Mouse (Mus musculus) ES-E14 (cell line): ENCODE results near the gene Dpf1. TPM values are rescaled to one million over a fixed set of nuclear protein-coding genes. Genes with fewer than 3 reads are reported as not detected.
A peak's percentile ranks its signal among the peaks of the same experiment; 100 is the strongest.

Experiments
- DNase-seq: peaks from one replicate; pipeline ENCODE4 v3.0.0-alpha.2; 2013; ENCODE audit warnings: low read depth, low spot score
- H3K27ac ChIP-seq: 2 replicates; pipeline ENCODE4 v1.5.1; 2012; ENCODE audit warnings: low read depth, mild to moderate bottlenecking, low read length, moderate library complexity, mixed read lengths; ENCODE audit not compliant: poor library complexity, insufficient read depth, severe bottlenecking
- H3K36me3 ChIP-seq: 2 replicates; pipeline ENCODE4 v1.6.1; 2012; ENCODE audit warnings: mild to moderate bottlenecking, low read length, moderate library complexity, mixed read lengths; ENCODE audit not compliant: control insufficient read depth, poor library complexity, insufficient read depth, severe bottlenecking
- H3K4me1 ChIP-seq, 2 experiments: fragments of 150-350 bp in 1 of 2; sonication (generic) in 1 of 2; 2 replicates each; pipeline ENCODE4 v1.6.1; 2012; ENCODE audit warnings: low read length in 2 of 2, mild to moderate bottlenecking in 1 of 2, mixed read lengths in 1 of 2; ENCODE audit not compliant: control insufficient read depth in 2 of 2, insufficient read depth in 2 of 2, poor library complexity in 1 of 2
- H3K4me3 ChIP-seq, 2 experiments: fragments of 150-350 bp in 1 of 2; sonication (generic) in 1 of 2; 2 replicates each; pipeline ENCODE4 v1.5.1; 2012; ENCODE audit warnings: low read length in 2 of 2, low read depth in 1 of 2, mild to moderate bottlenecking in 1 of 2, mixed read lengths in 1 of 2; ENCODE audit not compliant: insufficient read depth in 1 of 2, poor library complexity in 1 of 2, severe bottlenecking in 1 of 2
- H3K9ac ChIP-seq: 2 replicates; pipeline ENCODE4 v1.6.1; 2012; ENCODE audit warnings: low read depth, mild to moderate bottlenecking, low read length, mixed read lengths; ENCODE audit not compliant: poor library complexity, insufficient read depth, severe bottlenecking
- H3K9me3 ChIP-seq: fragments of 150-350 bp; sonication (generic); 2 replicates; pipeline ENCODE4 v1.6.1; 2012; ENCODE audit warnings: low read depth, mild to moderate bottlenecking, low read length; ENCODE audit not compliant: control insufficient read depth, insufficient read depth
- CHD2 ChIP-seq: IDR thresholded peaks from 2 replicates; pipeline ENCODE4 v1.6.1; 2014; ENCODE audit warnings: mild to moderate bottlenecking, low read depth, low read length, inconsistent platforms
- HCFC1 ChIP-seq: IDR thresholded peaks from 2 replicates; pipeline ENCODE4 v1.6.1; 2012; ENCODE audit warnings: low read length, inconsistent platforms, borderline replicate concordance; ENCODE audit not compliant: insufficient read depth
- MAFK ChIP-seq: IDR thresholded peaks from 2 replicates; pipeline ENCODE4 v1.6.1; 2014; ENCODE audit warnings: mild to moderate bottlenecking, low read depth, low read length, inconsistent platforms; ENCODE audit not compliant: insufficient read depth
- ZC3H11A ChIP-seq: IDR thresholded peaks from 2 replicates; pipeline ENCODE4 v1.6.1; 2012; ENCODE audit warnings: low read depth, mild to moderate bottlenecking, inconsistent platforms, low read length, borderline replicate concordance
- ZNF384 ChIP-seq: IDR thresholded peaks from 2 replicates; pipeline ENCODE4 v1.6.1; 2012; ENCODE audit warnings: low read depth, low read length, inconsistent platforms
- in situ Hi-C, 2 experiments: fragments of 600-800 bp; cut with MboI; formaldehyde crosslinking; loops; one replicate each; pipeline ENCODE4 v1.15.1; 2025; ENCODE audit warnings: low sequenced_read_pairs in 2 of 2, inconsistent platforms in 1 of 2; ENCODE audit not compliant: unreplicated experiment in 2 of 2
- total RNA-seq: library from RNA; depleted of rRNA; stranded (reverse); fragments of 300-350 nt; gene quantifications from 2 replicates; pipeline ENCODE4 v1.2.3, GENCODE M21; 2012

The Dpf1 gene
- total RNA-seq, 1 experiment, result 18.0 TPM

DNA sequence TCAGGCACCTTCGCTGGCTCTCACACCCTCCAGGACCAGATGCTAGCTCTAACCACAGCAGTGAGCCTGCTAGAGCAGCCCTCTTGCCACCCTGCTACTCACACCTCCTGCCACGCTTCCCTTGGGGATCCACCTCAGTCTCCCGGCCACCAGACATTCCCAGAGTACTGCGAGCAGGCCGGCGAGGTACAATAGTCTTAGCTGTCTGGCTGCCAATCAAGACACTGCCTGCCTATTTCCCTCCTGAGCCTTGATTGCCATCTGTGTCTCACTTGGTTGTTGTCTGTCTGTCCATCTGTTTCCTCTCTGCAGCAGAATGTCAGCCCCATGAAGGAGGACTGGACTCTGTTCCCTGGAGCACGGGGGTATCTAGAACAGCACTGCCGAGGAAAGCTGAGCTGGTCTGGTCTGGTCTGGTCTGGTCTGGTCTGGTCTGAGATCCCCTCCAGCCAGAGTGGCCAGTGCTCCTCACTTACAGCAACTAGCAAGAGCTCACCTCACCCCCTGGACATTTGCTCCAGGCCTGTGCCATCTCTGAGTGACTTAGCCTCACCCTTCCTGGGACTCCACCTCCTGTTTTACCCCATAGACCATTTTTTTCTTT lies 38.8 kb downstream of the Dpf1 start:
- Histone ChIP-seq H3K9ac (peak overlapping the region; percentile 48), H3K9me3 (no peaks in the 10 kb centered on the region), H3K36me3 (peaks cover 9% of the 10 kb centered on the region), H3K27ac (no peak overlapping the region), H3K4me3 (no peak overlapping the region; a peak in 1 of 4 replicates), H3K4me1 (peaks cover 2 to 21% of the 10 kb centered on the region in 2 experiments; a peak in 2 of 4 replicates)
- in situ Hi-C loops, result no loop called here
- TF ChIP-seq MAFK (no peak), ZC3H11A (no peak), CHD2 (no peak), ZNF384 (no peak), HCFC1 (no peak)
- no peak for DNase-seq

- in situ Hi-C loops, result no loop called here
- DNase-seq, result no peak
- TF ChIP-seq ZC3H11A (no peak), ZNF384 (no peak), CHD2 (no peak), HCFC1 (no peak), MAFK (no peak)
- H3K36me3 ChIP-seq, result peaks cover 16% of the 10 kb centered on the region
- H3K4me3 ChIP-seq, result no peak overlapping the region
- no peak overlapping the region for H3K27ac ChIP-seq
- no peak overlapping the region for H3K9ac ChIP-seq
- peaks cover 2 to 21% of the 10 kb centered on the region in 2 experiments; a peak in 2 of 4 replicates for H3K4me1 ChIP-seq
- H3K9me3 ChIP-seq, result no peaks in the 10 kb centered on the region
Measured at GRCm38 (mm10) chr7:29343746-29344145, 40.0 kb downstream of the Dpf1 start.

DNA sequence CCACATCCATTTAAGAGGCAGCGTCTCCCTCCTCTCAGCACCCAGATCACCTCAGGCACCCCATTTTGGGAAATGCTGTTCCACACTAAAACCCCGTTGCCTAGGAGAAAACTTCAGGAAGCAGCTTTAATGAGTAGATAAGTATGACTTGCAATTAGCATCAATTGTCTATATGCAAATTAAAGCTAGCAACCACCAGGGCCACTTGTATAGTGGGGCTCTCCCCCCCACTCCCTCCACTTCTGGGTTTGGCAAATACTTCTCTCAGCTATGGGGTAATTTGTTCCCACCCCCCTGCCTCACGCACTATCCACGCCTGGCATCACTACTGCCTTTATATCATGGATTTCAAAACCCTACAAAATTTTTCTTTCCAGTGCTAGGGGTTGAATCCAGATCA lies 41.8 kb downstream of the Dpf1 start:
- in situ Hi-C loops, result no loop called here
- TF ChIP-seq HCFC1 (no peak), MAFK (no peak), ZNF384 (no peak), CHD2 (no peak)
- Histone ChIP-seq H3K9ac (no peak overlapping the region), H3K9me3 (no peaks in the 10 kb centered on the region), H3K4me3 (no peak overlapping the region), H3K36me3 (peaks cover 16% of the 10 kb centered on the region), H3K27ac (no peak overlapping the region), H3K4me1 (peaks cover 5 to 30% of the 10 kb centered on the region in 2 experiments; a peak in 2 of 4 replicates)
- no peak for DNase-seq

GRCm38 (mm10) chr7:29346212-29346611 lies 42.5 kb downstream of the Dpf1 start:
- in situ Hi-C loops, result no loop called here
- TF ChIP-seq HCFC1 (no peak), ZC3H11A (no peak), ZNF384 (no peak), CHD2 (no peak), MAFK (no peak)
- no peak for DNase-seq
- Histone ChIP-seq H3K4me1 (peaks cover 5 to 28% of the 10 kb centered on the region in 2 experiments; a peak in 2 of 4 replicates), H3K27ac (no peak overlapping the region), H3K9ac (no peak overlapping the region), H3K9me3 (no peaks in the 10 kb centered on the region), H3K4me3 (no peak overlapping the region), H3K36me3 (peaks cover 19% of the 10 kb centered on the region)
